Mouse (Mus musculus): ENCODE results near the gene Amd2.

Amd2 gene

GRCm38 (mm10) chr10:35711792-35712191 is at the start of gene Amd2:
Amd2 (minus strand) TSS chr10:35711892.
- no peak for DNase-seq

DNA sequence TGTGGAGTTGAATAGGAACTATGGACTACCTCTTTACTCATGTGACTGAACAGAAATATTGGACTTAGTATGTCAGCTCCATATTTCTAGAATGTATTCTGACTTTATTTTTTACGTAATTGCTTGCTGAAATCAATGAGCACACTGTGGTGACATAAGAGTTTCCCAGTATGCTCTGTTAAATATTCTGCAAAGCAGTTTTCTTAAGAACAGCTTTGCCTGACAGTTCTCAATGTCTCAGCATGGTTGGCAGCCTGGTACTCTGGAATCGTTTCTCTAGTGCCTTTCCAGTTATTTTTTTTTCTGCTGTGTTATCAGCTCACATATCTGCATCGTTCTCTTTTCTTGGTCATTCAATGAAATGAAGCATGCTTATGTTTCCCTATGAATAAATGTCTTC is 49.6 kb upstream of the Amd2 start:
- DNase-seq: no peak

DNA sequence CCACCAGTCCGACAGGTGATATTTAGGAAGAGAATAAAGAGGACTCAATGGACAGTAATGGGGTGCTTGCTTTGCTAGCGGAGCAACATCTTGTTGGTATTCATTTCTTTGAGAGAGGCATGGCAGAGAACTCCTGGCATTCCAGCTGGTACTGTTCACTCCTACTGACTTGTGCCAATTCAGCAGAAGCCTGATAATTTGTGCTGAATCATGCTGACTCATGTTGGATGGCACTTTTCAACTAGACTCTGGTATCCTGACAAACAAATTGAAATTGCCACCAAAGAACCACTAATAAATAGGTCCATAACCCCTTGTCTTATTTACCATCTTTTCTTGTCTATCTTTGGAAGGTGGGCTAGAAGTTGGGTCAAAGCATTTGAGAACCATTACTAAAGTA is 25.9 kb upstream of the Amd2 start:
- no peak for DNase-seq

GRCm38 (mm10) chr10:35714266-35714665 is 2.6 kb upstream of the Amd2 start:
- DNase-seq: no peak
